Mouse (Mus musculus) thymus, postnatal 4 days (tissue): ENCODE data around the gene Bdh2.

Experiments used
- DNase-seq: peaks from one replicate; pipeline ENCODE4 v3.0.0; 2021

The Bdh2 gene

DNA sequence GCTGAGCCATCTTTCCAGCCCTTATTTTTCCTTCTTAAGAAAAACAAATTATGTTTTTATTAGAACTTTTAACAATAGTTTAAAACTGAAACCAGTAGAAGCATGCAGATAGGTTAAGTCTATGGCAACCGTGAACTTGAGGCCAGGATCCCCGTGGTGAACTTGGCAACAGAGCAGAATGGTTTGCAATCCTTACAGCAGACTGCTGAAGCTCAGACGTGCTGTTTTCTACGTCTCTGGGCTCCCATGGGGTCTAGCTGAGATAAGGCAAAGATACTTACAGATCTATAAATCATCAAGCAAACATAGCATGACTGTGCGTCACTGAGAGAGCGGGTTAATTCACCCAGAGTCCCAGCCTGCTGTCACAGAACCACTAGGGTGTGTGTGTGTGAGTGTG lies 19.1 kb downstream of the Bdh2 start:
- no peak for DNase-seq

DNA sequence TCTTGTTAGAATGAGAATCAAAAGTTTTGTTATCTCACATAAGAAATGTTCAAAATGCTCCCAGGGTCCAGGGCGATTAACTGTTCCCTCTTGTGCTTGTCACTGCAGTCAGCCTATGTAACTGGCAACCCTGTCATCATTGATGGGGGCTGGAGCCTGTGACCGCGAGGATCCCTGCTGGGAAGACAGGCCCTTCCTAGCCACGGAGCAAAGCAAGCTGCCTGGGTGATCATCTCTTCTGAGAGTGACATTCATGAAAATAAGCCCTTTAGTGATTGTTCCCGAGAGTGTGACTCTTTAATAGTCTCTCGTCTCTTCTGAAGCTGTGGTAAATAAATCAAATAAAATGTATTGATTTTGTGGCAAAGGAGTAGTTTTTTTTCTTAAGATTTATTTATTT lies 23.0 kb downstream of the Bdh2 start:
- DNase-seq = no peak

DNA sequence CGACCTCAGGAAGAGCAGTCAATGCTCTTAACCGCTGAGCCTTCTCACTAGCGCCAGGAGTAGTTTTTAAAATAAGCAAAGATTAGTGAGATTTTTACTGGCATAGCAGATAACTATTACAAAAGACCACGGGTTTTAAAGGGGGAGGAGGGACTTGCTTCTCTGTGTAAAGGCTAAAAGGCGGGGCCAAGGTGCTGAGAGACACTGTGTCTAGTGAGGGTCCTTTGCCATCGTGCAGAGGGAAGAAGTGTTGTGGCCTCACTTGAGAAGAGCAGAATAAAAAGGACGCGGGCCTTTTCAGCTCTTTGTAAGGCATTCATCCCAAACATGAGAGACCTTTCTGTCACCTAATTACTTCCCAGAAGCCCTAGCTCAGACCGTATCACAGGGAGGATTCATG lies 23.5 kb downstream of the Bdh2 start:
- DNase-seq = no peak

DNA sequence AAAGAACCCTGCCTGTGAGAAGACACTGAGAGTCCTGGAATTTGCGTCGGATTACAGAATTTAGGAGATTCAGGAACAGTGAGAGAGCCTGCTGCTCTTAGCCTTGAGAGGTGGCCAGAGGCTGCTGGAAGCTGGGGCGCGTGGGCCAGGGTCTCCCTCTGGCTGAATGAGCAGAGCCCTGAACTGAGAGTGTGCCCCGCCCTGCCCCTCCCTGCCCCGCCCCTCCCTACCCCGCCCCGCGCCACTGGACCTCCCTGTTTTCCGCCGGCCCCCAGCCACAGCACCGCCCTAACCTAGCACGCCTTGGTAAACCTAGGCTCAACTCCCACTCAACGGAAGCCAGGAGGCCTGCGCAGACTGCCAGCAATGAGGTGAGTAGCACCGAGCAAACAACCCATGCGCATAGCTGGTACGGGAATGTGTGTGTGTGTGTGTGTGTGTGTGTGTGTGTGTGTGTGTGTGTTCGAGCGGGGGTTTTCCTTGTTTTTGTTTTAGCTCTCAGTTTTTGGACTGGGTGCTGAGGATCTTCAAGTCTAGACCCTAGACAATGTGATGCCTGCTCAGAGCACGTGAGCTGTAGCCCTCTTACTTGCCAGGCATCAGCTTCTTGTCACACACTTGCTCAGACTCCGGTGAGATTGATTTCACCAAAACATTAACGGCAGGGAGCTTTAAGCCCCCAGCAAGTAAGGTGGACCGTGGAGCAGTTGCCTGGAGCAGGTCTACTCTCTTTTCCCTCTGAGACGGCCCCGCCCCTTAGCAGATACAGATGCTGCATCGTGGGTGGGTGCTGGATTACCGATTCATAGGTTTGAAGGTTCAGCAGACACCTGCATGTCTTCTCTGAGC lies 26.6 kb downstream of the Bdh2 start, which contains the start of gene Slc9b2:
Gene Slc9b2, plus strand, starts transcription at position 290 of the 849 bp plus-strand sequence.
- DNase-seq = peak; percentile 66

DNA sequence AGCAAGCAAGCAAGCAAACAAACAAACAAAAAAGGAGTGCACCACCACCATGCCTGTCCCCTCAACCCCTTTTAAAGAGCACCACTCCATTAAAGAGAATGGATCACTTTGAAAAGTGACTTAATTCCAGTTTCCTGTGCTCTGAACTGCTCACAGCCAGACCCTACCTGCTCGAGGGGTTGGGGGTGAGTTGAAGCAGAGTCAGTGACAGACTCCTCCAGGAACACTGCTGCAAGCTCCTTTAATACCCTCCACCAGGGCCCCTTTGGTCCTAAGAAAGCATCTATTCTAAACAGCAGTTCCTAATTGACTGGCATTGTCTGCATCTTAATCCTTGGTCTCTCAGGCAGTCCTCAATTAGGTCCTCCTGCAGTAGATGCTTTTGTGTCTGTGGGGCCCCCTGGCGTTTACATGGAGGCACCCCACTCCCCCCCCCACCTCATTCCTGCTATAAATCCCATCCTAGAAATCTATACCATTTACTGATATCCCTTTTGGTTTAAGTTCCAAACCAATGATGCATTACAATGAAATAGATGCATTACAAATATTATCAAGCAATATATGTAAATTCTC lies 32.0 kb downstream of the Bdh2 start:
- no peak for DNase-seq

DNA sequence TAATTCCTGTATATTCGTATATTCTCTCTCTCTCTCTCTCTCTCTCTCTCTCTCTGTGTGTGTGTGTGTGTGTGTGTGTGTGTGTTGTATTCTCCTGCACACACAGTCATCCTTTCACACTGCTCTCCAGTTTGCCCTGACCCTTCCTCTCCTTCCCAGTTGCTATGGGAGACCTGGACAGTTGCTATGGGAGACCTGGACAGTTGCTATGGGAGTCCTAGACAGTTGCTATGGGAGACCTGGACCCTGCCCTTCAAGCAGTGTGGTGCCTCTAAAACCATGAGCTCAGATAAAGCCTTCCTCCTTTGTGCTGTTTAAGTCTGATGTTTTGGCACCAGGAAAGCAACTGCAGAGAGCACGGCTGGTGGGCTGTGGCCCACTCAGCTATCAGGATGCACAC lies 32.7 kb downstream of the Bdh2 start:
- DNase-seq = no peak

DNA sequence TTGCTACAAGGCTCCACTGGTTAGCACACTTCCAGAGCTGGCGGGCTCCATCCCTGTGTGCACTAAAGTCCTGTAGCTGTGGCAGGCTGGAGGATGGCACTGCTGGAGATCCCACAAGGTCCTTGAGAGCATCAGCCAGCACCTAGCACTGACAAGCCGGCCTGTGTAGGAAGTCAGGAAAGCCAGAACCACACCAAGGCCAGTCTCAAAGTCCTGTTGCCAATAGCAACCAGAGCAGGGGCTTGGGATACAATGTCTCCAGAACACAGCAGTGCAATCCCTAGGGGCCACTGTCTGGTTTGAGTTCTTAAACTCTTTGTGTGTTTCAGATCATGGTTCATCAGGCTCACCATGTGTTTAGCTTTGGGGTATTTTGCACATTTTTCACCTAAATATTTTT lies 33.8 kb downstream of the Bdh2 start:
- no peak for DNase-seq

DNA sequence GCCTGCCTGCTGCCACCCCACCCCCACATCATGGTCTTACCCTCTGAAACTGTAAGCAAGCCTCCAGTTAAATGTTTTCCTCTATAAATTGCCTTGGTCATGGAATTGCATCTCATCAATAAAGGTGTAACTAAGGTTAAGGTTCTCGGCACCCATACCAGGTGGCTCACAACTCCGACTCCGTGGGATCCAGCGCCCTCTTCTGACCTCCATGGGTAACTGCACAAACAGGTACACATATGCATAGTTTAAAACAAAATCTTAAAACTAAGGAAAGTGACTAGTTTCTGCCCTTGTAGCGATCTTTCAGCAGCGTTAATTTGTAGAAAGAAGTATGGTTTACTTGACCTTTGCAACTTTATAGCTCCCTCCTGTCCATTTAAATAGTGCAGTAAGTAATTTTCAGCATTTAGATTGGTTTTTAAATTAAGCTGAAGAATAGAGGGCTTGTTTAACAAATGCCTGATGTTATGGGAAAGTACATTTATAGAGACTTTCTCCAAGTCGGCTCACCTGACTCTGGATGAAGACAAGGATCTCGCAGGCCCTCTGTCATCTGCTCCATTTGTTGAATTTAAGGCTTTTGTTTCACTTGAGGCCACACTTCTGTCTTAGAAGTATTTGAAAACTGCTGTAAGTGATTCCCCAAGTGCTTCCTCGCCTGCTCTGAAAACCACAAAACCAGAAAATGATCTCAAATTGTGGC lies 34.9 kb downstream of the Bdh2 start:
- DNase-seq = no peak

DNA sequence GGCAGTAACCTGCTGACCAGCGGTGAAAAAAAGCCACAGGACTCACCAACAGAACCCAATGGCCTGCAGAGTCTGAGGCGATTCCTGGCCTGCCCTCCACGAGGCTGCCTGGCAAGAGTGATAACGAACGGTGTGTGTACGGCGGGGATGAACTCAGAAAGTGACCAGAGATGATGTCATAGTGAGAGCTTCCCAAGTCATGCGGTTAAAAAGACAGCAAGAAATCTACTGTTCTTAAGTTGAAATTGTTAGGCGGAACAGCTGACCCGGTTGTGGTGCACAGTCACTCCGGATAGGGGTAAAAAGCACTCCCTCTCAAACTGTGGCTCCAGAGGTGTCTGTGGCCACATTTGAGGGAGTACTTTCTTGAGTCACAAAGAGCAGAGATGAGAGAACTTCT lies 37.3 kb downstream of the Bdh2 start:
- no peak for DNase-seq

DNA sequence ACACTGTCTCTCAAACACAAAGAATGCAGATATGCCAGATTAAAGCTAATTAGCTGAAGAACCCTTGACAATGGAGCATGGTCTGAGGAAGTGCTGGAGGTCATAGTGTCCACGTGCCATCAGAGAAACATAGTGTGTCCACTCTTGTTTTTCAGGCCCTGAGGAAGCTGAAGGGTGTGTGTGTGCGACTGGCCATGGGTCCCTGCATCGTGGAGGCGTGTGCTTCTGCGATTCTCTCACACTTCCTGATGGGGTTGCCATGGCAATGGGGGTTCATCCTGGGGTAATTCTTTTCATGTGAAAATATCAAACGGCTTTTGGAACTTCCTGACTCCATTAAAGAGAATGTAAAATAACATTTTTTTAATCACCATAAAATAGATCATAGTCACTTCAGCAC lies 43.3 kb downstream of the Bdh2 start:
- no peak for DNase-seq

DNA sequence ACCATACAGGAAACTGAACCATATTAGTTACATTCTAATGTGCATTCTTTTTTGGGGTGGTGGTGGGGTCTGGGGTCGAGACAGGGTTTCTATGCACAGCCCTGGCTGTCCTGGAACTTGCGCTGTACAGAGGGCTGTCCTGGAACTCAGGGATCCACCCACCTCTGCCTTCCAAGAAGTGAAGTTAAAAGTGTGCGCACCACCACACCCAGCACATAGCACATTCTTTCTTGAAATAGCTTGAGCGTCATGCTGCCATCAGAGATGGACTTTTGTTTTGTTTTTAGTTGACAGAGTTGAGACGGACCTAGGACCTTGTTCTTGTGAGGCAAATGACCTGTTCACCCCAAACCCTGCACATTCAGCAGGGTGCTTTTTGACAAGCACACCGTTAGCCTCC lies 46.2 kb downstream of the Bdh2 start:
- no peak for DNase-seq

DNA sequence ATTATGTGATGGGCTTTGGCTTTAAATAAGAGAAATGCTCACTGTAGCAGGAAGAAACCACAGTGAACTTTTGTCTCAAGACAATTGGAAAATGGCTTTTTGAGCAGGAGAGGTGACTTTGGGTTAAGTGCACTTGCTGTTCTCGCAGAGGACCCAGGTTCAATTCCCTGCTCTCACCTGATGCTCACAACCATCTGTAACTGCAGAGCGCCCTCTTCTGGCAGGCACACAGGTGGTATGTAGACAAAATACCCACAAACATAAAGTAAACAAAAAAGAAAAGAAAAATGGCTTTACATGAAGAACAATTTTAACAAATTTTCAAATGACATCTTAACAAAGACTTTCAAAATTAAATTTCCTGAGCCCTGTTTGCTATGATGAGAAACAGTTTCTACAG lies 46.6 kb downstream of the Bdh2 start:
- peak; percentile 61 for DNase-seq

DNA sequence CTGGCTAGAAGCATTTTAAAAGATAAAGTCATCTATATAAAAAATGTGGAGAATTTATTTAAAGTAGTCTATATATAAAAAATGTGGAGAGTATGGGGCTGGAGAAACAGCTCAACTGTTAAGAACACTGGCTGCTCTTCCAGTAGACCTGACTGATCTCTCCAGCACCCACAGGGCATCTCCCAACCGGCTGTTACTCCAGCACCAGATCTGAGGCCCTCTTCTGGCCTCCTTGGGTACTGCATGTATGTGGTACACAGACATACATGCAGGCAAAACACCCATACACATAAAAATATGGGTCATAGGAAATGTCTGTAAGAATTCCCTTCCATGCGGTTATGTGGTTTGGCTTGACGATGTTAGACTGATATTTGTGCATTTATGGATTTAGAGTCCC lies 47.5 kb downstream of the Bdh2 start:
- peak; percentile 89 for DNase-seq

DNA sequence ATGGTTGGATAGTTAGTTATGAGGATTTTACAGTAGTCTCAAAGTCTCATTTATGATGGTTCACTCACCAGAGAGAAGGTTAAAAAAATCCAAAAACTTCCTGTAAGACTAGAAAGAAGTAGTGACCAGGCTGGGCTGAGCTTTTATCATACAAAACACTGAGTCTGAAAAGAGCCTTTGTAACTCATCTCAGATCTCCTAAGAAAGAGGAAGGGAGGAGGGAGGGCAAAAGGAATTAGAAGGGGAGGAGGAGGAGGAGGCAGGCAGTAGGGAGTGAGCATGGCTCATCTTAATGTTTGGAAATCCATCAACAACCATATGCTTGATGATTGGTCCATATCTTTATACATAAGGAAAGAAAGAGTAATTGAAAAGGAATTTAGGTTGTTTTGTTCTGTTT lies 51.7 kb downstream of the Bdh2 start:
- DNase-seq = no peak

DNA sequence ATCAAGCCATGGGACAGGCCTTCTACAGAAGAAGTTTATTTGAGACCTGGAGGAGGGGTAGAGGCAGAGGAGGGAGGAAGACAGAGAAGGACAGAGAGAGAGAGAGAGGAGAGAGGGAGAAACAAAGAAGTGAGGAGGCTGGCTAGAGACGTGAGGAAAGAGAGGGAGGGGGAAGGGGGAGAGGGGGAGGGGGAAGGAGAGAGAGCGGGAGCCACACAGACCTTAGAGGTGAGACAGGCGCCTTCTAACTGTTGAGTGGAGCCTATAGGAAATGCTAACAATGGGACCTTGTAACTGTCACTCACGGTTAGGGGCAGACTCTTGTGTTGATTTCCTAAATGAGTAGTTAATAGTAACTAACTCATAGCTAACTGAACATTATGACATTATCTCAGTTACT lies 52.7 kb downstream of the Bdh2 start:
- DNase-seq = no peak

DNA sequence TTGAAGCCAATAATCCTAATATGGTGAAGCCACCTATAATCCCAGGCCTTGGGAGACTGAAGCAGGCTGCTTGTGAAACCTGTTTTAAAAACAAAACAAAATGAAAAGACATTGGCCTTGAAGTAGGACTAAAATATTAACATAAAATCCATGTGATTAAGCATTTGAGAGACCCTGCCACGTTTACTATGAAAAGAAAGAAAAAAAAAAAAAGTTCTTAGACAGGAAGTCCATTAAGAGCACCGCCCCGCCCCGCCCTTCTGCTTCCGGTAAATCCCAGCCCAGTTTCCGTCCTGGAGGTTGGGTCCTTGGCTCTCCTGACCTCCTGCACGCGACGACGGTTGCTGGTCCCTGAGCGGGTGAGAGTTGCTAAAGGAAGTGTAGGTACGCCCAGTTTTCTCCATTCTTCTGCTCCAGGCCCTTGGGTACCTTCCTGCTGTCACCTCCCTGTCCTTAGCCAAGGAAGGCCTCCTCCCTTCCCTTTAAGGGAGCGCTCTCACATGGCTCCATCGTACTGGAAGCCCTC lies 66.8 kb downstream of the Bdh2 start, which contains the start of gene Slc9b1:
Gene Slc9b1, plus strand, starts transcription at position 291 of the 526 bp plus-strand sequence.
- DNase-seq = no peak

DNA sequence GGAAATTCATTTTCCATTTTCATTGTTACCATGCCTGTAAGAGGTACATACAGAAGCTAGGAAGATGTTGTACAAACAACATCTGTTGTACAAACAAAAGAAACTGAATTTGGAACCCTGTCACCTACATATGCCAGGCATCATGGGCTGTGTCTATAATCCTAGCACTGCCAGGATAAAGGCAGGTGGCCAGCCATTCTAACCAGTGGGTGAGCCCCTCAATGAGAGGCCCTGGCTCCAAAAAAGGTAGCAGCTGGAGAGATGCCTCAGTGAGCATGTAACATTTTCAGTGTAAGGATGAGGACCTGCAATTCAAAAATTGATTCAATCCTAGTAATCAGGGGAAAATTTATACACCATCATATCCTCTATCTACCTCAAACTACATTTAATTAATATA lies 68.0 kb downstream of the Bdh2 start:
- no peak for DNase-seq

DNA sequence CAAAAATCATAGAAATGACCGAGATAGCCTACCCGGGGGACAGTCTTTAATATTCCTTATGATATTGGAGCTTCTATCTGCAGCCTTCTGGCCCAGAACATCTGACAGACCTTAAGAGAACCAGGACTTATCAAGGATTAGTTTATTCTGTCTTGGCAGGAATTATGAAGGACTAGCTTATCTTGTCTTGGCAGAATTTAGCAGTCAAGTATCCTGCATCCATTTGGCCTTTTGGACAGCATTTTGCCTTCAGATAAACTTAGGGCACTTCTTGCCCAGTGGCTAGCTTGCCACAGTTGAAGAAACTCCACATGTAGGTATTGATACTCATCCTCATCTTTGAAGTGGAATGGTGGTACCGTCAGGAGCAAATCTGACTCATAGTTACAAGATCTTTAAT lies 70.8 kb downstream of the Bdh2 start:
- no peak for DNase-seq
